Mouse (Mus musculus): ENCODE measurements around the gene Schip1.

GRCm38 (mm10) chr3:68271457-68271856 is 206.9 kb downstream of the Schip1 start:
- no peak for TF ChIP-seq CTCF (IDR thresholded peaks at IDR 0.05; ENCODE audit: low read depth)
- no peak for TF ChIP-seq EP300 (IDR thresholded peaks at IDR 0.05; ENCODE audit: low read depth)
